Mouse (Mus musculus) gastrocnemius, adult 8-10 months (tissue): Measurements from ENCODE around the gene Rnf146. TPM values are rescaled to one million over a fixed set of nuclear protein-coding genes. Genes with fewer than 3 reads are reported as not detected.
"Not testable (repeated sequence)": the region's sequence is repeated elsewhere in the genome, so short reads cannot be mapped to it uniquely, and the experiment has no call there.

ENCODE experiments used
- DNase-seq, 2 experiments: peaks; one replicate each; pipeline ENCODE4 v3.0.0; 2022; ENCODE audit warnings: low spot score in 2 of 2
- total RNA-seq, 4 experiments: library from RNA; stranded (reverse); gene quantifications; 2 replicates each; pipeline ENCODE4 v1.2.4; 2022

Gene Rnf146
- 10 to 100 TPM; 47.5 to 60.5 (median 59.5) TPM for total RNA-seq

DNA sequence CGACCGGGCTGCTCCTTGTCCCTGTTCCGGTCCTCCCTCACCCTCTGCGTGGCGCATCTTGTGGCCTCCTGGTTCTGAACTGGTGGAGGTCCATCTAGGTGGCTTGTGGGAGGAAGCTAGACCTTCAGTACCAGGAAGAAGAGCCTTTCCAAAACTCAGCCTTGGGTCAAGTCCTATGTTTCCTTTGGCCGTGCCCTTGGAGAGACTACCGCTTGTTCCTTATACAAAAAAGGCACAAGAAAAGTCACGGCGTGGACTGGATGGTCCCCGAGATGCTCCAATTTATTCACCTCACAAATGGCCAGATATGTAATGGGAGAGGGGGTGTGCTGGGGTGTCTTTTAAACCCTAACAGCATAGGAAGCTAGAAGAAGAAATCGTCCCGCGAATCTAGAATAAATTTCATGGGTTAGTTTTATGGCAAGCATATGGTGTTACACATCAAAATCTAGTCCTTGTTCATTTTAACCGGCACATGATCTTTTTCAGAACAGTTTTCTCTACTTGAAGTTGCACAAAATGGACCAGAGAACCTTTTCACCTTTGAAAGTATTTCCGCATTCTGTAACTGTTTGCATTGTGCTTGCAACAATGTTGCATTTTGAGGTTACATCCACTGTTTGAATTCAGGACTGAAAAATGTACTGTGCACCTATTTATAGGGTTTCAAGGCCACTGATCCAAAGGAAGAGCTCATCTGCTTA is at the start of gene Rnf146:
TSS of gene Rnf146 (minus strand) at position 246 of the 704 bp plus-strand sequence.
- DNase-seq: no peak

GRCm38 (mm10) chr10:29402656-29403268 is 40.5 kb upstream of the Rnf146 start:
- DNase-seq: no peak

- not testable (repeated sequence) for DNase-seq
These were observed 32.6 kb upstream of the Rnf146 start for GRCm38 (mm10) chr10:29394890-29395289.

DNA sequence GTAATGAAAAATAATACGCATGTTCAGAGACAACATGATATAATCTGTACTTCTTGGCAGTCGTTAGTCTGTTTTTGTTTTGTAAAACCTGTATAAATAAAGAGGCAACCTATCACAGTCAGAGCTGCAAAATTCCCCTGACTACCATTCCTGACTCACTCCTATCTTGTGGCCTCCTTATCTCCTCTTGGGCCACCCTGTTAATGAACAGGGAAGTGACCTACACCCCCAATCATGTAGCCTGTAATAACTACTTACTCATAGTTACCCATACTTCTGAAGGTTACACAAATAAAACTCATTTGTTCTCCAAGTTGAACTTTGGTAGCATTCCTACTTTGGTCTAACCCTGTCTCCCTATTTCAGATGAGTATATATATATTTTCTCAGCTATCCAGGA is 19.3 kb upstream of the Rnf146 start:
- no peak for DNase-seq

- no peak for DNase-seq
These were observed 11.8 kb upstream of the Rnf146 start for GRCm38 (mm10) chr10:29374065-29374464.

DNA sequence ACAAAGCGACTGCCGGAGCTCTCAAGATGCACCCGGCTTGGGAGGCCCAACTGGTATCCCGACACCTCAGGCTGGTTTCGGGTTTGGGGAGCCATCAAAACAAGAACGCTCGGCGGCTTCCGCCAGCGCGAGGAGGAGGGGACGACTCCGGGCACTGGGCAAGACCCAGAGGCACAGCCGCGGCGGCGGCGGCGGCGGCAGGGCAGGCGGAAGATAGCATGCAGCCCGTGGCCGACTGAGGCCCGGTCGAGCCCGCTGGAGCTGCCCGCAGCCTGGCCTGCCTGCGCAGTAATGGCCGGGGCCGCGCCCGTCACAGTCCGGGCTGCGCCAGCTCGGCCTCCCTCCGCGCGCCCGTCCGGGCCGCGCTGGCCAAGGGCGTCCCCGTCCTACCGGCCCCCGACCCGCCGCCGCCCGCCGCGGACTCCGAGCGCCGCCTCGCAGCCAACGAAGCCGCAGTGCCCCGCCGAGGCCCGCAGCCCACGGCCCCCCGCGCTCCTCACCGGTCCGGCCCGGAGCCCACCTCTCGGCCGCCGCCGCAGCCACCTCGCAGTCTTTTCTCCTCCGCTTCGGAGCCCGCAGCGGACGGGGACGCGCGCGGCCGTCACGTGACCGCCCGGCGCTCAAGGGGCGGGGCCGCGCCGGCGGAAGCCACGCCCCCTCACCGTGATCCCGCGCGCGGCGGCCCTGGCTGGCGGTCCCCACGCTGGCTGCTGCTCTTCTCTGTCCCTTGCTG is 612 bp downstream of the Rnf146 start:
- DNase-seq: peak; percentile 78 to 87

DNA sequence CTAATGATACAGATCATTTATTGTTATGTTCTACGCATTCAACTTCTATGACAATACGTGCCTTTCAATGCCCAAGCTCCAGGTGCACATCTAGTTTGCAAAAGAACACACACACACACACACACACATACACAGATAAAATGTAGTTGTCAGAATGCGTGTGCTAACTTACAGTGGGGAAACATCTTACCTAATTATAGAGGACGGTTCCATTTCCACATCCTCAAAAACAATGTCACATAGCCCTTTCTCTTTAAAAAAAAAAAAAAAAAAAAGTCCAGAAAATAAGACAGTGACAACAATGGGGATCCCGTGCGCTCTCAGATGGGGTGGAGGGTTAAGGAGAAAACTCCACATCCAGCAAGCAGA is 1.2 kb downstream of the Rnf146 start:
- no peak for DNase-seq

DNA sequence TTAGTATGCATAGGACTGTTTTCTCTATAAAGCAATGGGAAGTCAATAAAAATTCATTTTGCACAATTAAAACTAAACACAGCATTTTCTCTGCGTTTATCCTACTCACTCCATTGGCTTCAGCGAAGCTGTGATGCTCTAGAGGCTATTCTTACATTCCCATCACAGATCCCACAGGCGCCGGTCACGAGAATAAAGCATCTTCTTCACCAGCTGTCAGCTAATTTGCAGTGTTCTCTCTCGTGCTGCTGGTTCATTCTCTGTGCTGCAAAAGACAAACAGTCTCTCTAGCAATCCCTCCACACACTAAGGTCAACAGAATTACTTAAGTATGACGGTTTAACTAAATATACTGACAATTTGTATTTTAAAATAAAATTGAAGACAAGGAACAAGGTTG is 8.1 kb downstream of the Rnf146 start:
- no peak for DNase-seq

DNA sequence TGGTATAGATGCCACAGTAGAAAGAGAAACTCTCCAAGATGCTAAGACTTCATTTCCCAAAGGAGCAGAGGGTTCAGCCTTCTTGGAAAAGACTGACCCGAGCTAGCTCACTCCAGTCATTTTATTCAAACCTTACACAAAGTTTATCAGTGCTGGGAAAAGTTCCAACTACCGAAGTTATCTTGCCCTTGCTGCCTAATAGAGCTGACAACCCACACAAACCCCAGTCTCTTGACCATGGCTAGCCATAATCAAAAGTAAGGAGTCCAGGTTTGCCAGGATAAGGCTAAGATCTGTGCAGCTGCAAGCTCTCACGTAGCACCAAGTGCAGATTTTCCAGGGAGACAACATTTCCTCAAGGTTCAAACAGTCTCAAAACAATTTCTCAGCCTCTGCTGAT is 9.7 kb downstream of the Rnf146 start:
- no peak for DNase-seq

DNA sequence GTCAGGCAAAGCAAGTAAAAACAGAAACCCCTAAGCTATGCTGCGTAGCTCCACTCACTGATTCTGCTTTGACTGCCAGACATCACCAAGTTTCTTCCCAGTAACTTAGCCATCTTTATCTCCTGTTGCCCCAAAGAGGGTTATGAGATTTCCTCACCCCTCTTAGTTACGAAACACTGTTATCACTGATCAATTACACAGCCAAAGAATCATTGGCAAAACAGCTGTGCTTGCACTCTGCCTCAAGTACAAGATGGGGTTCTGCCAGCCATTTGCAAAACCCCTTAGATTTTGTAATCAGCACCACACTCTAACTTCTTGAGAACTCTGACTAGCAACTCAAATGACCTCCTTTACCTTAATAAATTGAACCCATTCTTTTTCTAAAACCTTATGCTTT is 10.8 kb downstream of the Rnf146 start:
- no peak for DNase-seq

DNA sequence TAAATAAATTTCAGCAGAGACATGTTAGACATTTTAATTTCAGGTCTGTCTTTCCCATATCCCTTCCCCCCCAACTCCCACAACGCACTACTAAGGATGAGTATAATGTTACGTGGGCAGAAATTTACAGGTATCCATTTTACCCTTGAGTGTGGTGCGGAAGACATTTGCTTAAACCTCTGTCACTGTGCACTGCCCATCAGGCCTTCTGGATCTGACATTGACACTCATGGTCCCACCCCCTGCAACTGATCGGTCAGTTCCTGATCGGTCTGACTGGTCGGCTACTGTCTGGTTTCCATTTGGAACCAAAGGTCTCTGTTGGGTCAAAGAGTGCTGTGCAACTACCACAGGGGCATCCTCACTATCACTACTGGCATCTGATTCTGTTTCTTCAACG is 15.6 kb downstream of the Rnf146 start:
- DNase-seq: no peak

DNA sequence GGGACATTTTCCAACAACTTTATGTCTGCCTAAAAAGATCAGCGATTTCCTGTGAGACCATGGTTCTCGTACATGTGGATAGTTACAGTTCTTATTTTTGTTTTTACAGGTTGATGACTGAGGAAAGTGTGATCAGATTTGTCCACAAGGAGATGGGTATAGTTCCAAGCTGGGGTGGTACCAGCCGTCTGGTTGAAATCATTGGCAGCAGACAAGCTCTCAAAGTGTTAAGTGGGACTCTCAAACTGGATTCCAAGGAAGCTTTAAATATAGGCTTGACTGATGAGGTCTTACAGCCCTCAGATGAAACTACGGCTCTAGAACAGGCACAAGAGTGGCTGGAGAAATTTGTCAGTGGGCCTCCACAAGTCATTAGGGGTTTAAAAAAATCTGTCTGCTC is 18.0 kb downstream of the Rnf146 start:
- DNase-seq: no peak

GRCm38 (mm10) chr10:29338355-29339056 is 23.7 kb downstream of the Rnf146 start:
- peak; percentile 21 to 39 for DNase-seq

- DNase-seq: no peak
These were observed 28.4 kb downstream of the Rnf146 start for GRCm38 (mm10) chr10:29333836-29334235.

GRCm38 (mm10) chr10:29324817-29325216 is 37.4 kb downstream of the Rnf146 start:
- no peak for DNase-seq

GRCm38 (mm10) chr10:29313905-29314304 is 48.3 kb downstream of the Rnf146 start:
- no peak for DNase-seq

DNA sequence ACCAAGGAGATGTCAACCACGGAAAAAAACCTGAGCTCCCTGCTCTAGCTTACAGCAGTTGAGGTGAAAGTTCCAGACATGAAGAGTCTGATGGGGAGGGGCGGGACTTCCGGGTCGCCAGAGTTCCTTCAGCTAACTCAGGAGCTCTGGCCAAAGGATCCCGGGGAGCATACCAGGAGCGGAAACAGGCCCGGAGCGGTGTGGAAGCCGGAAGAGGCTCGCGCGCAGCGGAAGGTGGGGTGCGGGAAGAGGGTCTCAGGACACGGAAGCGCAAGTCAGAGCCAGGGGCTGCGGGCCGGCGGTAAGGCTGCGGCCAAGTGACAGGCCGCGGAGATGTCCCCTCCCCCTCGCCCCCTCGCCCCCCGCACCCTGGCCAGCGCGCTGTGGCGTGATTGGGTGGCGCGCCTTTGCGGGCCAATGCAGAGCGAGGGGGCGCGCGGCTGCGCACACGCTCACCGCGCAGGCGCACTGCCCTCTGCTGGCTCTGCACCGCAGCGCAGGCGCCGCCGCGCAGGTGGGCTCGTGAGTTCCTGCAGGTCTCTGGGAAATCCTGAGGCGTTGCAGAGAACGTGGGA is 49.1 kb downstream of the Rnf146 start, which contains the start of gene Echdc1:
TSS of gene Echdc1 (plus strand) at position 103 of the 575 bp plus-strand sequence.
- DNase-seq: peak; percentile 77 to 83

DNA sequence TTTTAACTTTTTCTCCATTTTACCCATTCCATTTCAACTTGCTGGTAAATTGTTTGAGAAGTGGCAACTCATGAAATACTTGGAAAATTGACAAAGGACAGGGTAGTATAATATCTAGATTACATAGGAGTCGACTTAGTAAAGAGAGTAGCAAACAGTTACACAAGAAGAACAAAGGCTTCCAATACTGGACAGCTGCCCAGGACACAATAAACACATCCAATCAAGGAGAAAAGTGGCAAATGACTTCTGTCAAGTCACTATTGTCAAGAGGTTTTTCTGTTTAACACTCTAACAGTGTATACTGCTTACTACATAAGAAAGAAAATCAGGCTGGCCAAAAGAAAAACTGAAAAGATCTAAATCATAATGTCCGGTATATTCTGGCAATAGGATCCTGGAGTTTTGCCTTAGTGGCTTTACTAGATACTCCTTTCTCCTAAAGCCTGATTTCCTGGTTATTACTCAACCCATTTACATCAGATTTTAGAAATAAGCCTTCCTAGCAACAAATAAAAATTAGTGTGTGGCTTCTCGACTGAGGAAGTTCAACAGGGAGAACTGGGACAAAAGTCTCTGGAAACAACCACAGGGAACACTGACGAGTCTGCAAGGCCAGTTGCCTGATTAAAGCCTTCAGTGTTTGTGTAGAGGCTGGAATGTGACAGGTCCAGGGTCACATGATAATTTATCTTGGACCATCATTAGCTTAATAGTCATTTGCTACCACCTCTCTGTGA is 50.6 kb downstream of the Rnf146 start:
- DNase-seq: no peak

GRCm38 (mm10) chr10:29302230-29302629 is 60.0 kb downstream of the Rnf146 start:
- DNase-seq: no peak
